Mouse (Mus musculus): ENCODE data around the gene Raly.

GRCm38 (mm10) chr2:154813426-154813825 is 22.5 kb downstream of the Raly start:
- no peak for TF ChIP-seq POLR2A (IDR thresholded peaks at IDR 0.05; ENCODE audit: borderline replicate concordance, control insufficient read depth, low read depth, low read length)
- TF ChIP-seq CTCF (IDR thresholded peaks at IDR 0.05; ENCODE audit: control insufficient read depth, insufficient read depth, low read length): no peak

Data from bone marrow, adult 2 months (tissue).